Mouse (Mus musculus) adrenal gland, postnatal 25 days (tissue): ENCODE data around the gene Palm3. TPM values are rescaled to one million over a fixed set of nuclear protein-coding genes. Genes with fewer than 3 reads are reported as not detected.

ENCODE experiments used
- DNase-seq: peaks from one replicate; pipeline ENCODE4 v3.0.0; 2021; ENCODE audit warnings: mixed read lengths
- total RNA-seq: library from RNA; stranded (reverse); gene quantifications from 2 replicates; pipeline ENCODE4 v1.2.3, GENCODE M21; 2021

Palm3 gene
- total RNA-seq, 1 experiment from 2014 or later: 1.4 TPM

GRCm38 (mm10) chr8:84025863-84026262 lies 4.6 kb downstream of the Palm3 start:
- peak; percentile 70 for DNase-seq

DNA sequence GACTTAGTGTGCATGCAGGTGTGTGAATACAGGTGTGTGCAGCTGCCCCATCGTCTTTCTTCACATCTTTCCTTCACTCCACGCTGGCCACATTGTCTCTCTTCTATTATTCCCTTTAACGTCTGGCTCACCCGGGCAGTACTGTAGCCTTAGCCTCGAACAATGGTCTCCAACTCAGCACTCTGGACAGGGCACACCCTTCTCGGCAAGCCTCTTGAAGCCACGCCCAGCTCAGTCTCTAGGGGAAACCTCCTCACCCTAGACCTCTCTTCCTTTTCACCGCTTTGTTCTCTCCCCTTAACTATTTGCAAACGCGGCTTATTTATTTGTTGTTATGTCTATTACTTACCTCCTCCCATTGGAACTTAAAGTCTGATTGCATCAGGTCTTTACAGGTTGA lies 6.2 kb downstream of the Palm3 start:
- DNase-seq: no peak

GRCm38 (mm10) chr8:84029272-84029671 lies 8.0 kb downstream of the Palm3 start:
- DNase-seq: no peak

DNA sequence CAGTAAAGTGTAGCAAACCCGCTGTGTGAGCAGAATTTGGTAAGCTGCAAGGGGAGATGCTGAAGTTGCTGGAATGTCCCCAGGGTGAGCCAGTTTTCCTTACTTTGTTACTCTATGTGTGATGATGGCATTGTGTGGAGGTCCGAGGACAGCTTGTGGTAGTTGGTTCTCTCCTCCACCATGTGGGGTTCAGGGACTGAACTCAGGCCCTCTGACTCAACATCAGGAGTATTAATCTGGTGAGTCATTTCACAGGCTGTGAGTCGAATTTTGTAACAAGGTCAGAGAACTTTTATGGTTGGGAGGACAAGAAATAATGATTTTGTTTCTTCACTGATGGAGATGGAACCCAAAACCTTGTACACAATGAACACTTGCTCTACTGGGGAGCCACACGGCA lies 11.5 kb downstream of the Palm3 start:
- no peak for DNase-seq

- DNase-seq: peak; percentile 41
Measured at GRCm38 (mm10) chr8:84038015-84038414, 16.7 kb downstream of the Palm3 start.

- peak; percentile 66 for DNase-seq
Measured at GRCm38 (mm10) chr8:84039050-84039449, 17.8 kb downstream of the Palm3 start.

DNA sequence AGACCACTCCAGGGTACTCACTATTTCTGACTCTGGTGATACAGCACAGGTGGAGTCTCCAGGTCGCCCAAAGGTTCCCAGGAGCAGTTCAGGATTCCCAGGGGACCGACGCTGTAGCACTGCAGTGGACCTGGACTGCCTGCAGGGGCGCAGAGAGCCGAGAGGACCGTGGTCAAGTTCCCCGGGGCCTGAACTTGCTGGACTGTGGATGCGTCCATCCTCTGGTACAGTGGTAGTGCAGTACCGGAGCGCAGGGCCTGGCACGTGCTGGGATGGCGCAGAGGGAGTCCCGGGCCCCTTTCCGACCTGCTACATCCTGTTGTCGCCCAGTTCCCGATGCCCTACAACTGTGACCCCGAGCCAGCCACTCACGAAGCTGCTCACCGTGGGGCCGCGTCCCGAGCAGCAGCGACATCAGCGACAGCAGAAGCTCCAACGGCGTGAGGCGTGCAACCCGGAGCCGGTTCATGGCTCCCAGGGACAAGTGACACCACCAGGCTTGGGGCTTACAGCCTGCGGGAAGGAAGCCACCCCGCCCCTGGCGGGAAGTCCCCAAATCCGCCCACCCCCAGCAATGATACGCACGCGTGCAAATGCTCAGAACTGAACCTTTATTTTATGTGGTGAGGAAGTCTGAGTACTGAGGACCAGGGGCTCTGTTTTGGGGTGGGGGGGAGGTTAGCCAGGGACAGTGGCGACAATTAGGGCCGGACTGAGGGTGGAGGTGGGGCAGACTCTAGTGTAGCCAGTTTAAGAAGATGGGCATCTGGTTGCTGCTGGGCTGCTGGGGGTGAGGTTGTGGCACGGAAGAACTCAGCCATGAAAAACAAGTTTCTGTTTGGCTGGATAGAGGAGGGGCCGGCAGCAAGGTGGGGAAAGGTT lies 21.0 kb downstream of the Palm3 start, which contains the start of gene Il27ra:
Il27ra (minus strand) TSS at position 524 of the 882 bp plus-strand sequence.
- peak; percentile 71 for DNase-seq

- DNase-seq: no peak
Measured at GRCm38 (mm10) chr8:84042948-84043342, 21.7 kb downstream of the Palm3 start.

DNA sequence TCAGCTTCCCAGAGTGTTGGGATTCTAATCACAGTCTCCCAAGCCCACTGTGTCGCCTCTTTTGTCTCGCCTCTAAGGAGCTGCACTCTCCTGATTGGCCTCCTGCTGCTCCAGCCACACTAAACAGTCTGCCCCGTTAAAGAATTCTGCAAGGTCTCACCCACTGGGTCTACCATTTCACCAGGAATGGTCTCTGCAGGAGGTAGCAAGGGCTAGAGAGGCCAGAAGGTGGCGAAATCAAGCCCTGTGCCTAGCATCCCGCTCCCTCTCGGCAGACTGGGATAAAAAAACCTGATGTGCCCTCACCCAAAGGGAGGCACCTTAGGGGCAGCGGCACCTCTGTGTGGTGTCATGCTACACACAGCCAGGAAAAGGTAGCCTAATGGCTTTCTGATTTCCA lies 22.8 kb downstream of the Palm3 start:
- no peak for DNase-seq

DNA sequence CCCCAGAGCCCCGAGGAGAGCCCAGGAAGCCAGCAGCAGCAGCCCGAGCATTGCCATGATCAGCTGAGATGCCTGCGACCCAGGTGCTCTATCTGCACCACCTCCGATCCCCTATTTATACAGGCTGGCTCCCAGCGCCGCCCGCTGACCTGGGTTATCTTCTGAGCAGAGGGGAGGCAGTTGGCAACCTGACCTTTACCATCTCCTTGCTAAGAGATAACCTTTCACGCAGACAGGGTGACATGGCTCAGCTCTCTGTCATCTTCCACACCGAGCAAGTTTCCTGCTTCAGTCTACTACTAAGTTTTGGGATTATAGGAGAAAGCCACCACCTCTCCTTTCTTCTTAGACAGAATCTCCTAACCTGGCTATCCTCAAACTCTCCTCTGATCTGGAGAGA lies 23.6 kb downstream of the Palm3 start, which contains the start of gene Rln3:
Rln3 (minus strand) TSS at position 101 of the 400 bp plus-strand sequence.
- DNase-seq: no peak

GRCm38 (mm10) chr8:84046505-84046904 lies 25.2 kb downstream of the Palm3 start:
- no peak for DNase-seq

- no peak for DNase-seq
Measured at GRCm38 (mm10) chr8:84048171-84048570, 26.9 kb downstream of the Palm3 start.

DNA sequence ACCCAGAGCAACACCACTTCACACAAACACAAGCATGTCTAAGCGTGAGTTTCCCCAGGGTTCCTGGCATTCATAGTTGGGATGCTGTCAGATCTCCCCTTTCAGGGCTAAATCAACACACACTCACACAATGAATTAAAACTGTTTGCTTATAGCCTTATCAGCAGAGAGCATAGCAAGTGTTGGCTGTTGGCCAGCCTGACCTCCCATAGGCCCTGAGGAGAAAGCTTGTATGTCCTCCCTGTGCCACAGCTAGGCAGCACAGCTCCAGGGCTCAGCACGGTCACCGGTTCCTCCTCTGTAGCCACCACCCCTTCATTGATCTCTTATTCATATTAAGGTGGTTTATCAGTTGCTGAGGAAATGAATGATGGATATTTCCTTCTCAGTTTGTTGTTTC lies 31.5 kb downstream of the Palm3 start:
- no peak for DNase-seq

DNA sequence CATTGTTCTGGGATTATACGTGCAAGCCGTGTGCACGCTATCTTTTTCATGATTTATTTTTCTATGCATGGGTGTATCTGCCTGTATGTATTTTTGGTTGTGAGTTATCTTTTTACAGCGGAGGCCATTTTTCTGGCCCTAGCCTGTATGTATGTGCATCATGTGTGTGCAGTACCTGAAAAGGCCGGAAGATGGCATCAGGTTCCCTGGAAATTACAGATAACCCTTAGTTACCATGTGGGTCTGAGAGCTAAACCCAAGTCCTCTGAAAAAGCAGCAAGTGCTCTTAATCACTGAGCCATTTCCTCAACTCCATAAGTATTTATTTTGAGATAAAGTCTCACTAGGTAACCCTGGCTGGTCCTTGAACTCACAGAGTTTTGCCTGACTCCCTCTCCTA lies 32.0 kb downstream of the Palm3 start:
- DNase-seq: no peak

GRCm38 (mm10) chr8:84057827-84058226 lies 36.6 kb downstream of the Palm3 start:
- DNase-seq: no peak

DNA sequence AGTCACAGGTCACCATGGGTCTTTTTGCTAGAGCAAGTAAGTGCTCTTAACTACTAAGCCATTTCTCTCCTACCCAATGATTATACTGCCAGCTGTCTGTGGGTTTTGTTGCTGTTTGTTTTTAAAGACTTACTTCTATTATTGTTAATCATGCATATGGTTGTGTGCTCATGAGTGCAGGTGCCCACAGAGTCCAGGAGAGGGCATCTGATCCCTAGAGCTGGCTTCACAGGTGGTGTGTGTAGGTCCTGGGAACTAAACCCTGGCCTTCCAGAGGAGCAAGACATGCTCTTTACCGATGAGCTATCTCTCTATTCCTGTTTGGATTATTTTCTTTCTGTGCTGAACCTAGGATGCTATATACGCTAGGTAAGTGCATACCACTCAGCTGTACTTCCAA lies 38.0 kb downstream of the Palm3 start:
- DNase-seq: no peak

- no peak for DNase-seq
Measured at GRCm38 (mm10) chr8:84060245-84060644, 39.0 kb downstream of the Palm3 start.

DNA sequence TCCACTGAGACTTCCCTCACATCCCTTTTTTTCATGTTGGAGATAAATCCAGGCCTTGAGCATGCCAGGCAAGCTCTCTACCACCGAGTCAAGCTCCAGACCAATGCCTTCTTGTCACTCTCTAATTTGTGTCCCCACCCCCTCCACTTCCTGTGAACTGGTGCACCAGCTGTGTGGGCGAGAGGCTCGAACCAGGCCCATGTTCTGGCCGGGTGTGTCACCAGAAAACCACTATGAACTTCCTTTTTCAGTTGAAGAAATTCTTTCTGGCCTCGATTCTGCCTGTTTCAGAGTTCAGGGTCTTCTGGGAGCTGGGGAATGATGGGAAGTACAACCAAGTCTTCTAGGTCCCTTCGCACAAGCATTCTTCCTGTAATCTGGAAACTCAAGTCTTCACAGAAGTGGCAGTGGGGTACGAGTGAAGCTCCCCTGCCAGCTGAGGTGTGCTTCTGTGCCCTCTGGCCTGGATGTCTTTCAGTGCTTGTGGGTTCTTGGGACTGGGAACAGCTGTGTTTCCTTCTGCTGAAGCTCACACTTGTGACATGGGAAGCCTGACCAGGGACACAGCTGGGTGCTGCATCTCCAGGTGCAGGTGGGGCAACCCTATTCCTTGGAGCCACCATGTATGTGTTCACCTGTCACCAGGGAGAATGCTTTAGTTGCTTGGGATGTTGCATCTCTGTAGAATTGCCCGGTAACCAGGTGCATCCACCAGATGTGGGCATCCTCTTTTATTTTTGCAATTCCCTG lies 42.8 kb downstream of the Palm3 start:
- DNase-seq: no peak

DNA sequence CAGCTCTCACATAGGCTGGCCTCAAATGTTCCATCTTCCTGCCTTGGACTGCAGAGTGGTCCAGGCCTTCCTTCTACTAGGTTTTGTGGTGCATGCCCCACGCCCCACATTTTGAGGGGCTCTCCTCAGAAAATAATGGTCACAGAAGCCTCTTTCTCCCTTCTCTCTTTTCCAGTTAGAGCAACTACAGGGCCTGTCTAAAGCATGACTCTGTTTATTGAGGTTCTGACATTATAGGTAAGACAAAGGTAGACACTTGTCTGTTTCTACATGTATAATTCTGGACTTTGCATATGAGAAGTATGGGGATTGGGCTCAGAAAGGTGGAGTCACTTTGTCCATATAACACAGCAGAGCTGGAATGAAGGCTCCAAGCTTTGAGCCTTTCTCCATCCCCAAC lies 43.8 kb downstream of the Palm3 start, which contains the start of gene Gm10643:
Gm10643 (minus strand) TSS at position 101 of the 400 bp plus-strand sequence.
- DNase-seq: no peak

DNA sequence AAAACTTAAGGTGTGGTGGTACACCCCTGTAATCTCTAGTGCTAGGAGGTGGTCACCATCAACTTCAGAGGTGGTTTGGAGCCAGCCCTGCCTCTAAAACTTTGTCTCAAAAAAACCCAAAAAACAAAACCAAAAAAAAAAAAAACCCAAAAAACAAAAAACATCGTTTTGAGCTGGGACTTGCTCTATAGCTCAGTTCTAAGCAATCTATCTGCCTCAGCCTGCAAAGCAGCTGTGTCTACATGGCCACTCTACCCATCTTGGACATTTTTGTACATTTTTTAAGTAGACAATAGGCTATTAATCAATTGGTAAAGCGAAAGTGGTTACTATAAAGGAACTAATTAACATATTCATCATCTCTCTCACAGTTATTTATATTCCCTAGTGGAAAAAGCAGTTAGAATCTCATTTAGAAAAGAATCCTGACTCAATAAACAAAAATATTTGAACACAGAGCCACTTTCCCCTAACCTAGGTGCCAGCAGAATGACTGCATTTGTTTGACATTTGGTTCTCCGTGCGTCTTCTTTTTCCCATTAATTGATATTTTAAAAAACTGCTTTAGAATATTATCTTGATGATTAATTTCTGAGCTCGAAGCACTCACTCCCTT lies 44.3 kb downstream of the Palm3 start:
- DNase-seq: no peak

DNA sequence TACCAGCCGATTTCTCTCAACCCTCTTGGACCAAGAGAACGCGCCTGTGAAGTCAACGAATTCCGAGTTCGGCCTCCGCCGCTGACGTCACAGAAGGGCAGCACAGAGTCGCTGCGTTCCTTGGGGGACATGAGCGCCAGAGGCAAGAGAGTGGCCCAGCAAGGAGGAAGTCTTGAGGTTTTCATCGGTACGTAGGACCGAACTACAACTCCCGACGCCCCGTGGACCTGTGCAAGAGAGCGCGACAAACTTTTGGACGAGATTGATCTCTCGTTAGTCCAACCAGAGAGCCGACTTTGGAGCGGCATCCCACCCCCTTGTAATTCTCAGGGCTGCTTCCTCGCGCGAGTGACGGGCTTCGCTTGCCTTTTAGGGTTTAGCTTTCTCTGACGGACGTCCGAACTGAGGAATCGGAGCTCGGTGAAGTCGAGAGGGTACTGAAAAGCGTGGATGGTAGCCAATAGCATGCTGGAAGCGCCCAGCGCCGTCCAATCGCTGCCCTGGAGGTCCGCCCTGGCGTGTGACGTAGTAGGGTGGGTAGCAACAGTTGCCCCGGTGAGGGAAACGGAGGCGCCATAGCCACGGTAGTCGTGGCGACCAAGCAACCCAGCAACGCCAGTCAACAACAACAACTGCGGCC lies 45.1 kb downstream of the Palm3 start, which contains the start of gene Rfx1:
Rfx1 (plus strand) TSS at position 544 of the 640 bp plus-strand sequence.
- DNase-seq: peak; percentile 98

GRCm38 (mm10) chr8:84067047-84067573 lies 45.8 kb downstream of the Palm3 start:
- DNase-seq: peak; percentile 99
